Mouse (Mus musculus) kidney, postnatal 36 days (tissue): ENCODE results near the gene Selenos.

Experiments used
- DNase-seq, 2 experiments: peaks; one replicate each; pipeline ENCODE4 v3.0.0; 2021 to 2022; ENCODE audit warnings: mixed read lengths in 2 of 2

Selenos gene

DNA sequence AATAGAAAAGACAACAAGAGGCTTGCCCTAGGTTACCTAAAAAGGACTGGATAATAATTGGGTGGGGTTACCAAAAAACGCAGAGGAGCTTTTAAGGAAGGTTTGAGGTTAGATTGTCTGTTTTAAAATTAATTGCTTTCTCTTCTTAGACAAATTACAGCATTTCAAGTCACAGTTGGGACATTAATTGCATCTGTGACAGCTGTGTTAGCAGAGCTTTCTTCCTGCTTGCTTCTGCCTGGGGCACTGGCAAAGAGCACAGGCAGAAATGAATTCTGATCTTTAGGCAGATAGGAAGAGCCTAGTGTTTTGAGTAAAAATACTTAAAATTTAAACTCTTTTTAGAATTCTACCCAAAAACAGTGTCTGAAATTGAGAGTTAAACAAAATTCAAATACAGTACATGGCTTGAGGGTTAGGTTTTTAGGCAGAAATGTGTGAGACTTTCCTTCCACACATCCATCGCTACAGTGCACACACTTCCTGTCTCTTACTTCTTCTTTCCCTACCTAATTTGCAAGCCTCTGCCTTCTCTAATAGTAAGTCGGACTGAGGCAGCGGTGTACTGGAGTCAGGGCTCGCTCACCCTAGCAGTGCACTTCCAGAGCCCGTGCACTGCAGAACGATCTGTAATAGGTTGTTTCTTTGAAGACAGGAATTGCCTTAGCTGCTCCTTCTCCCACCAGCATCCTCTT lies 41.4 kb downstream of the Selenos start:
- DNase-seq, result no peak

DNA sequence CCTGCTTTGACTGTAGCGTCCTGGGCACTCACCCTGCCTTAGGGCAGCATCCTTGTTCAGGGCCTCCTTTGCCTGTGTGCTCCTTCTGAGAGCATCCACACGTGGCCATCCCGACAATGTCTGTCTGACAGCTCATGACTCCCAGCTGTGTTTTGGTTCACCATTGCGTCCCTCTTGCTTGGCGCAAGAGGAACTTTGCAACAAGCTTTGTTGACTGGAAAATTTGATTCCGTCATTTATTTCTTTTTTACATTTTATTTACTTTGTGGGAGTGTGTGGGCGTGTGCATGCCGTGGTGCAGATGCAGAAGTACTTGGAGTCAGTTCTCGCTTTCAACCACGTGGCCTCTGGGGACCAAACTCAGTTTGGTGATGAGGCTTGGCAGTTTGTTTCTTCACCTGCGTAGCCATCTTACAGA lies 45.1 kb downstream of the Selenos start:
- no peak for DNase-seq

DNA sequence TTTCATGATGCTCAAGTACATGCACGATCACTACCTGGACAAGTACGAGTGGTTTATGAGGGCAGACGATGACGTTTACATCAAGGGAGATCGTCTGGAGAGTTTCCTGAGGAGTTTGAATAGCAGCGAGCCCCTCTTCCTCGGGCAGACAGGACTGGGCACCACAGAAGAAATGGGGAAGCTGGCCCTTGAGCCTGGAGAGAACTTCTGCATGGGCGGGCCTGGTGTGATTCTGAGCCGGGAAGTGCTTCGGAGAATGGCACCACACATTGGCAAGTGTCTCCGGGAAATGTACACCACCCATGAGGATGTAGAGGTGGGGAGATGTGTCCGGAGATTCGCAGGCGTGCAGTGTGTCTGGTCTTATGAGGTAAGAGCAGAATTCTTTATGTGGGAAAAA lies 45.9 kb downstream of the Selenos start:
- no peak for DNase-seq

DNA sequence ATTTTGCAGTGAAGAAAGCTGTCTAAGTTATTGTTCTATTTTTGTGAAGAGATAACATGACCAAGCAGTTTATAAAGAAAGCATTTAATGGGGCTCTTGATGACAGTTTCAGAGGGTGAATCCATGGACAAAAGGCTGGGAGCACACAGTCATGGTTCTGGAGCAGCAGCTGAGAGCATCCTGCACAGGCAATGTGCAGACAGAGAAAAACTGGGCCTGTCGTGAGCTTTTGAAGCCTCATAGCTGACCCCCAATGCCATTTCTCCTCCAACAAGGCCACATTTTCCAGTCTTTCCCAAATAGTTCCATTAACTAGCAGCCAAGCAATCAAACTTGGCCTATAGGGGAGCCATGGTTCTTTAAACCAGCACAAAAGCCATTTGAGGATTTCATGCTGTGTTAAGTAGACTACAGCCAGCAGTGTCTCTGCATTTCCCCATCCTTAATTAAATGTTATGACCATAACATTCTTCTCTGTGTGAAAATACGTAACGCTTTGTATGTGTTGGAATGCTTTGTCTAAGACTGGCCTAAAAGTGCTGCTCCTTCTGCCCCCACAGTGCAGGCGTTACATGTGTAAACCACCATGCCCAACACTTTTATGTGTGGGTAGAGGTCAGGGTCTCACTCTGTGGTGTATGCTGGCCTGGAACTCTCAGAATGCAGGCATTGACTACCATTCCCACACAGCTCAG lies 48.6 kb downstream of the Selenos start:
- DNase-seq, result no peak

DNA sequence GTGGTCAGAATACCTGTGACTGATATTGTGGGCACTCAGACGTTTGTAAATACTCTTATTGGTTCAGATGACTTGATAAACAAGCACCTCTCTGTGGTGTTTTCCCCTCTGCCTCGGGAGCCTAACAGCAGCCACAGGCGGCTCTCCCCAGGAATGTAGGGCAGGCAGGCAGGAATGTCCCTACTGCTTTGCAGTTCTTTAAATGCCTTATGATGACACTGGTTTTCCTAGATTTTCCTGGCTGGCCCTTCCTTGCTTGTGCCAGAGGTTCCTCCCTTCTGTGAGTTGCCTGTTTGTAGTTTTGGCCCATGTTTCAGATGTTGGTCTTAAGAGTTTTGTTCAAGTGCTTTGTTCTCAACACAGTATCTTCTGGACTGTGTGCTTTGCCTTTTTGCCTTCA lies 49.4 kb downstream of the Selenos start:
- no peak for DNase-seq

DNA sequence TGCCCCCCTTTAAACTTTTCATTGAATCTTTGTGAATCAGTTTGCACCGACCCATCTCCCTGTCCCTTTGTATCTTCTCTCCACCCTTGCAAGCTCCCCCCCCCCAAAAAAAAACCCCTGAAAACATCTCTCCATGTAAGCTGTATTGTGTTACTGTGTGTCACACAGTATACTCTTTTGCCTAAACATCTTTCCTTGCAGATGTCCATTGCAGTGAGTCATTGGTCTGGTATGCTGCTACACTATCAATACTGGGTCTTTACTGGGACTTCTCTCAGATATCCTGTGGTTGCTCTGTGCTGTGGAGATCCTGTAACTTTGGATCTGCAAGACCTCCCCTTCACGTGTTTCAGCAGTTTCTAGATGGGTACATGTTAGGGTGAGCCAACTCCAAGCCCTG lies 50.8 kb downstream of the Selenos start:
- DNase-seq, result no peak

DNA sequence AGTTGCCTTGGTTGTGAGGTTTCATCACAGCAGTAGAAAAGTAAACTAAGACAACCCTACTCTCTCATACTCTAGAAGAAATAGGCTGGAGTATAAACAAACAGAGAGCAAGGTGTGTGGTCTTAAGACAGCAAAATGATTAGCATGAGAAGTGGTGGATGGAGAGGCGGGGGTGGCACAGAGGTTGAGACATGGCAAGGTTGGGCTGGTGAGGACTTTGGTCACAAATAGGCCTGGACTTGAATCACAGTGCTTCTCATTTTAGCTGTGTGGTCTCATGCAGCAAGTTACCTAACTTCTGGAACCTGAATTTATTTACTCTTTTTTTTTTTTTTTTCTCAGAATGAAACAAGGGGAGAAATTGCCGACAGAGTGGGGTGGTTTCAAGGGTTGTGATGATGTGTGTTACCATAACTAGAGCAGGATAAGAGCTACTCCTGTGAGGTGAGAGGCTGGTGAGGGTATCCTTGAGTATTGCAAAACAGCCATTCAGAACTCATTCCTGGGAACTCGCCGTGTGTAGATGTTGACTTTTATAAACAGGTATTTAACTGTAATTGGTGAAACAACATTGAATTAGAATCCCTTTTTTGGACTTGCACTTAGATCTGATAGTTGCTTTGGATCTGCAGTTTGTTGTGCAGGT lies 52.5 kb downstream of the Selenos start:
- DNase-seq, result no peak

DNA sequence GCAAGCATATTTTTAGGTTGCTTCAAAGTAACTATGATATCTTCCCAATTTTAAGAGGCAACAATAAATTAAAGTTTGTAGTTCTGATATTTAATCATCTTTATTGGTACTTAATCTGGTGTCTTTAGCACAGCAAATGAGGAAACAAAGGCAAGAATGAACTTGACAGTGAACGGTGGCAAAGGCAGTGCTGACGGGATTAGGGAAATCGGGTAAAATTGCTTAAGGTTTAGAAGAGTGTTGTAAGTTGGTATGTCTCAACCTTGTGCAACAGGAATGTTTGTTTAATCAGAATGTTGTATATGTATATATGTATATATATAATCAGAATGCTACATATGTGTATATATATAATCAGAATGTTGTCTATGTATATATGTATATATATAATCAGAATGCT lies 54.7 kb downstream of the Selenos start:
- DNase-seq, result no peak

DNA sequence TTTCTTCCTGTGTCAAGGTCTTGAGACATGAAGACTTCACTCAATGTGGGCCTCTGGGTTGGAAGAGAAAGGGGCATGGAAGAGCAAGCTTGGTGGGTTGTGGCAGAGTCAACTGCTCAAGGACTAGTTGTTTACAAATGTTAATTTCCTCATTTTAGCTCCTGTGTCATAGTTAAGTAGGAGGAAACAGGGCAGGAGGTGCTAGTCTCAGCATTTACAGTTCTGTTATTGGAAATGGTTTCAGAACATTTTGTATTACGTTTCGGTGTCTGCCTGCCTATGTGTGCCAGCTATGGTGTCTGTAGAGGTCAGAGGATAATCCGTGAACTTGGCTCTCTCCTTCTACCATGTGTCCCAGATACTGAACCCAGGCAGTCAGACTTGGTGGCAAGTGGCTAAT lies 56.2 kb downstream of the Selenos start:
- peak in 1 of 2 experiments; percentile 34 for DNase-seq

DNA sequence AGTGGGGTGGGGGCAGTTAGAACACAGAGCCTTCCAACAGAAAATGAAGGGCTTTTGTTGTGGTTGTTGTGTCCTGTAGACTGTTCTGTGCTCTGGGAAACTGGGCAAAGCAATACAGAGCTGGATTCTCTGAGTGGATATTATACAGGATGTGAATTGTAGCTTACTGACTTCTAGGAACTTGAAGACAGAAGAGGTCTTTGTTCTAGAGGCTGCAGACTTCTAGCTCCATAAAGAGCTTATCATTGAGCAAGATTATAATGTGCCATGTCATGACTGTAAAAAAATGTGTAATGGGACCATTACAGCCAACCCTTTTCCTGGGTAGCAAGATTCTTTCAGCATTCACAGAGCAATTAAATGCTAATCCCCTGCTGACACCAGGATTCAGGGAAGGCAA lies 56.7 kb downstream of the Selenos start:
- no peak for DNase-seq

DNA sequence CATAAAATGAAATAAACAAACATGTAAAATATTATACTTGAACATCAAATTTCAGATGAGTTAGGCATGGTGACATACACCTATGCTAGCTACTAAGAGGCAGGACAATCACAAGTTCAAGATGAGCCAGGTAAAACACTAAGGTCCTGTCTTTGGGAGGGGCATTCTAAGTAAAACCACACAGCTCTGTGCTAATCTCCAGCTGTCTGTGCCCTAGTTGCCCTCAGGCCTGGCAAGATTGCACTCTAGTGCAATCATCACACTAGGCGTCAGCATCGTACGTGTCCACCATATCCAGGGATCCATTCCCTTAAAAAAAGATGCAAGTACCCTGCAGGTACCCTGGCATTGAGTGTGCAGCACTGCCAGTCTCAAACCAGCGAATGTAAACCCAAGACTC lies 57.9 kb downstream of the Selenos start:
- no peak for DNase-seq

DNA sequence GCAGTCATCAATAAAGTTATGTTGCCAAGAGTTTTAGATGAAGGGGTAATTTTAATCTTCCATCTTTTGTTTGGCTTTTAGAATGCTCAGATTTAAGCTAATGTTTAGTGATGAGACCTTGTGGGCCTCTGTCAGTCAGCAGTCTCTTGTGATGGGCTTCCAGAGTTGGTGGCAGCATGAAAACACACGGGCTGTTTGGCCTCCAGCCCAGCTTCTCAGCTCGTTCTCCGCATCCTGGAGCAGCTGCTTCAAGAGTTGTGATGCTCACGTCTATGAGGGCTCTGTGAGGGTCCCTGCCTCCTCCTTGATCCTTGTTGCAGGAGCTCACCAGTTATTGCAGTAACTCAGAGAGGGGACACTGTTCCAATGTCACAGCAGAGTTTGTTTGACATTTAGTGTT lies 58.9 kb downstream of the Selenos start:
- no peak for DNase-seq

DNA sequence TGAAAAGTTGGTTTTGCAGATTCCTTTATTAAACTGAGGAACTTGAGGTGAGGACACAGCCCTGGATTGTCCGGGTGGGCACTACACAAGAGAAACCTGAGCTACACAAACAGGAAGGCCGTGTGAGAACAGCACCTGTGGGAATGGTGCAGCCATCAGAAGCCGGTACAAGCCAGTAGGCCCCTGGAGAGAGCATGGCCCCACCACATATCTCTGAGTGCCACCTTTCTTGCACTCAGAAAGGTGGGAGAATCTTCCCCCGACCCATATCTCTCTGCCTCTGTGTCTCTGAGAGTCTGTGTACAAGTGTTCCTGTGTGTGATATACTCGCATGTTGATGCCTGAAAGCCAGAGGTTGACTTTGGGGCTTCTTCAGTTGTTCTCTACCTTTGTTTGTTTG lies 59.4 kb downstream of the Selenos start:
- DNase-seq, result no peak
